Mouse (Mus musculus): ENCODE results near the gene Tm9sf3.

Tm9sf3 gene

GRCm38 (mm10) chr19:41262712-41263629 lies 826 bp downstream of the Tm9sf3 start:
- DNase-seq (ENCODE audit: extremely low spot score, low read depth, low spot score): no peak

- DNase-seq (ENCODE audit: extremely low spot score, low read depth, low spot score): no peak
These were observed 3.1 kb downstream of the Tm9sf3 start for GRCm38 (mm10) chr19:41260736-41261135.

GRCm38 (mm10) chr19:41259256-41259655 lies 4.5 kb downstream of the Tm9sf3 start:
- no peak for DNase-seq (ENCODE audit: extremely low spot score, low read depth, low spot score)

- DNase-seq (ENCODE audit: extremely low spot score, low read depth, low spot score): no peak
These were observed 5.1 kb downstream of the Tm9sf3 start for GRCm38 (mm10) chr19:41258707-41259106.

- DNase-seq (ENCODE audit: extremely low spot score, low read depth, low spot score): no peak
These were observed 9.2 kb downstream of the Tm9sf3 start for GRCm38 (mm10) chr19:41254584-41254983.

- no peak for DNase-seq (ENCODE audit: extremely low spot score, low read depth, low spot score)
These were observed 14.8 kb downstream of the Tm9sf3 start for GRCm38 (mm10) chr19:41248968-41249367.

GRCm38 (mm10) chr19:41248271-41248670 lies 15.5 kb downstream of the Tm9sf3 start:
- DNase-seq (ENCODE audit: extremely low spot score, low read depth, low spot score): no peak

GRCm38 (mm10) chr19:41246271-41246670 lies 17.5 kb downstream of the Tm9sf3 start:
- DNase-seq (ENCODE audit: extremely low spot score, low read depth, low spot score): no peak

GRCm38 (mm10) chr19:41244581-41244980 lies 19.2 kb downstream of the Tm9sf3 start:
- DNase-seq (ENCODE audit: extremely low spot score, low read depth, low spot score): no peak

- no peak for DNase-seq (ENCODE audit: extremely low spot score, low read depth, low spot score)
These were observed 21.8 kb downstream of the Tm9sf3 start for GRCm38 (mm10) chr19:41241997-41242396.

GRCm38 (mm10) chr19:41233698-41234097 lies 30.1 kb downstream of the Tm9sf3 start:
- no peak for DNase-seq (ENCODE audit: extremely low spot score, low read depth, low spot score)

GRCm38 (mm10) chr19:41208326-41208725 lies 55.5 kb downstream of the Tm9sf3 start:
- no peak for DNase-seq (ENCODE audit: extremely low spot score, low read depth, low spot score)

- DNase-seq (ENCODE audit: extremely low spot score, low read depth, low spot score): peak; percentile 22
These were observed 56.9 kb downstream of the Tm9sf3 start, which contains the start of gene Tll2 for GRCm38 (mm10) chr19:41206811-41207344. Gene Tll2, minus strand, starts transcription at chr19:41206835.

GRCm38 (mm10) chr19:41206041-41206810 lies 57.6 kb downstream of the Tm9sf3 start:
- no peak for DNase-seq (ENCODE audit: extremely low spot score, low read depth, low spot score)

GRCm38 (mm10) chr19:41204159-41205081 lies 59.4 kb downstream of the Tm9sf3 start:
- no peak for DNase-seq (ENCODE audit: extremely low spot score, low read depth, low spot score)

- no peak for DNase-seq (ENCODE audit: extremely low spot score, low read depth, low spot score)
These were observed 66.2 kb downstream of the Tm9sf3 start for GRCm38 (mm10) chr19:41197606-41198005.

- DNase-seq (ENCODE audit: extremely low spot score, low read depth, low spot score): no peak
These were observed 70.4 kb downstream of the Tm9sf3 start for GRCm38 (mm10) chr19:41193379-41193778.

GRCm38 (mm10) chr19:41192953-41193352 lies 70.8 kb downstream of the Tm9sf3 start:
- DNase-seq (ENCODE audit: extremely low spot score, low read depth, low spot score): no peak

- no peak for DNase-seq (ENCODE audit: extremely low spot score, low read depth, low spot score)
These were observed 72.1 kb downstream of the Tm9sf3 start for GRCm38 (mm10) chr19:41191724-41192123.

- DNase-seq (ENCODE audit: extremely low spot score, low read depth, low spot score): no peak
These were observed 72.8 kb downstream of the Tm9sf3 start for GRCm38 (mm10) chr19:41190876-41191434.
